Mouse (Mus musculus) layer of hippocampus, adult 9-10 months (tissue): Measurements from ENCODE around the gene Kcnd2.
A peak's percentile ranks its signal among the peaks of the same experiment; 100 is the strongest.

Experiments used
- DNase-seq: peaks from one replicate; pipeline ENCODE4 v3.0.0; 2022; ENCODE audit warnings: low spot score

The Kcnd2 gene

GRCm38 (mm10) chr6:21424202-21424785 lies 209.0 kb downstream of the Kcnd2 start:
- peak; percentile 71 for DNase-seq

- no peak for DNase-seq
Measured at GRCm38 (mm10) chr6:21431120-21431519, 215.8 kb downstream of the Kcnd2 start.

- DNase-seq, result no peak
Measured at GRCm38 (mm10) chr6:21464719-21465118, 249.4 kb downstream of the Kcnd2 start.

GRCm38 (mm10) chr6:21471891-21472544 lies 256.7 kb downstream of the Kcnd2 start:
- peak; percentile 17 for DNase-seq

GRCm38 (mm10) chr6:21482714-21483113 lies 267.4 kb downstream of the Kcnd2 start:
- DNase-seq, result no peak

- no peak for DNase-seq
Measured at GRCm38 (mm10) chr6:21488536-21488935, 273.2 kb downstream of the Kcnd2 start.

DNA sequence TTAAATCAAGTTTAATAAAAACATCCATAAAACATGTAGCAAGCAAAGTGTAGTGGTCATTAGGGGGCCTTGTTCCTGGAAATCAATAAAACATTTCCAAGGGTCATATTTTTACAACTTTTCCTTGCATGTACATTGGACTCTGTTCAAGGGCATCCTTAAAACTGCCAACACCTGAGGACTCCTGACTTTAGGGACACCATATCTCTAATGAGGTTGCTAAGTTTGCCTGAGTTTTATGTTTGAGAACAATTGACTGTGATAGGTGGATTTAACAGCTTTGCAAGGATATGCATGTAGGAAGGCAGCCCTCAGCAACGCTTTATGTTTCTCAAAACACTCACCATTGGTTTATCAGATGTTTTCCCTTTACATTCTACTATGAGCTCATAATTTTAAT lies 287.6 kb downstream of the Kcnd2 start:
- no peak for DNase-seq

GRCm38 (mm10) chr6:21510621-21511239 lies 295.4 kb downstream of the Kcnd2 start:
- no peak for DNase-seq

GRCm38 (mm10) chr6:21520351-21520750 lies 305.0 kb downstream of the Kcnd2 start:
- DNase-seq, result no peak

DNA sequence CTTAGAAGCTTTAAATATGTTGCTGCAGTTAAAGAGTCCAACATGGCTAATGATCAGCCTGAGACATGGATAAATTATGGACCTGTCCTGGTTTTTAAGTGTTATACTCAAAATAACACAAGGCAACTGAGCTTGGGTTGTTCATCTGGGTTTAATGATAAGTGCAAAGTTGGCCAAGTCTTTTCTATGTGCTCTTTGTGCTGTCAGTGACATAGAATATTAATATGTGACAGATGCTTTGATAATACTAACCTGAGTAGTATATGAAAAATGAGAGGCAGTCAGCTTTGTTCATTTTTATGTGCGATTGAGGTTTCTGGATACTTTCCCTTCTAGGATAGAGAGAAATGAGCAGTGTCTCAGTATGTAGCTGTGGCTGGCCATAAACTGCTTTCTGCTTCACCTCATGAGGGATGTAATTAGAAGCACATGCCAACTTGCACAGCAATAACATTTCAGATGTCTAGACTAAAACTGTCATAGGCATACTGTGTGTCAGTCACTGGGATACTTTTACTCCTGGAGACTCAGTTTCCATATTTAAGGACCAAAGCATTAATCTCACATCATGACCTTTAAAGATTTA lies 312.3 kb downstream of the Kcnd2 start:
- DNase-seq, result no peak

GRCm38 (mm10) chr6:21534009-21534408 lies 318.7 kb downstream of the Kcnd2 start:
- DNase-seq, result no peak

DNA sequence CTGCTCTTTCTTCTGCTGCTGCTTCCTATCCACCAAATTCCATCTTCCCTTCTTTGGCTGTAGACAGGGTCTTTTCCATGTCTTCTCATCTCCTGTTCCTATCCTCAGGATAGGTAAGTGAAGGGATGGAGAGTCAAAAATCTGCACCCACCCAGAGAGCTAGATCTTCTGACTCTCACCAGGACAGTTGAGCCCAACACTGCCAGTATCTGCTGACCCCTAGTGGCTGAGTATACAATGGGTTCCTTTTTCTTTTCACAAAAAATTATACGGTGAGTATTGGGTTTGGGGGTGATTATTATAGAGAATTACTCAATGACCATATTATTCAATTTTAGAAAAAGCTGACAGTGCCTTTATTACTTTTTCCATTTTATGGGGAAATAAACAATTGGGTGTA lies 319.5 kb downstream of the Kcnd2 start:
- no peak for DNase-seq

- no peak for DNase-seq
Measured at GRCm38 (mm10) chr6:21551501-21551900, 336.2 kb downstream of the Kcnd2 start.

- no peak for DNase-seq
Measured at GRCm38 (mm10) chr6:21570964-21571363, 355.7 kb downstream of the Kcnd2 start.

GRCm38 (mm10) chr6:21590156-21590555 lies 374.9 kb downstream of the Kcnd2 start:
- no peak for DNase-seq

- DNase-seq, result no peak
Measured at GRCm38 (mm10) chr6:21597424-21597823, 382.1 kb downstream of the Kcnd2 start.

GRCm38 (mm10) chr6:21609381-21610059 lies 394.2 kb downstream of the Kcnd2 start:
- no peak for DNase-seq

- DNase-seq, result no peak
Measured at GRCm38 (mm10) chr6:21629989-21630388, 414.7 kb downstream of the Kcnd2 start.

DNA sequence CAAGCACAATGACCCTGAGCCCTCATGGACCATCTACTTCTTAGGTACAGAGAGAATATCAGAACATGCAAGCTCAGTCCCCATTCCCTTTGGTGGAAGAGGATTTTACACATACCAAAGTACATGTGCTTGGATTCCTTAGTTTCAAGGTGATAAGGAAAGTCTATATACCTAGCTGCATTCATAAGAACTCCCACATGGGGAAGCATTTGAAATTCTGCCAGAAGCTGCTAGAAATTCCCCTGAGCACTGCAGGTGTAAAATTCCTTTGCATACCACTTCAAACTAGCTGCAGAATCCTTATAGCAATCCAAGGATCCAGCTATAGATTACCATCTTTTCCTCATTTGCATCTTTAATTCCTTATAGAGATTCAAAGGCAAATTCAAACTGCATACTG lies 440.4 kb downstream of the Kcnd2 start:
- no peak for DNase-seq

DNA sequence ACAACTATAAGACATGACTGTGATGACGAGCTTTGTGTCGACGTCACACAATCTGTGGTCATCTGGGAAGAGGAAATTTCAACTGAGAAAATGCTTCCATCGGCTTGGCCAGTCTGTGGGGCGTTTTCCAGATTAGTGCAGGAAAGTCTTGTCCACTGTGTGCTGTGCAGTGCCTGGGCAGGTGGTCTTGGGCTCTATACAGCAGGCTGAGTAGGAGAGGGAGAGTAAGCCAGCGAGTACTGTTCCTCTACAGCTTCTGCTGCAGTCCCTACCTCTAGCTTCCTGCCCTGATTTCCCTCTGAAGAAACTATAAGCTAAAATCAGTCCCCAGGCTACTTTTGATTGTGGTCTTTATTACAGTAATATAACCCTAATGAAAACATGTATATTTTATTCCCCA lies 448.8 kb downstream of the Kcnd2 start:
- DNase-seq, result no peak

DNA sequence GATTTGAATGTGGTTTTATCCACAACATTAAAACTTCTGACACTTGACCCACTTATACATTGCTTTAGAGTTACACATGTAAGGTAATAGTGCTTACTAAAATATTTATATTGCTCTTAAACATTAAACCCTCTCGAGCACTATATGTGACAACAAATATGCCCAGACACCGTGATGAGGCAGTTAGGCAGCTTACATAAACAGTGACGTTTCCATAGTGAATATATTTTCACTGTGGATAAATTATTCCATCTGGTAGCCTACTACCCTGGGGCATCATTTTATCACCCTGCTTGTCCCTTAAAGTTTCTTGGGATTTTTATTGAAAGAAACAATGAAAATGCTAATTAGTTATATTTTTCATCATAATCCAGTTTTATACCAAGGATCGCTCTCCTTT lies 449.3 kb downstream of the Kcnd2 start:
- no peak for DNase-seq

DNA sequence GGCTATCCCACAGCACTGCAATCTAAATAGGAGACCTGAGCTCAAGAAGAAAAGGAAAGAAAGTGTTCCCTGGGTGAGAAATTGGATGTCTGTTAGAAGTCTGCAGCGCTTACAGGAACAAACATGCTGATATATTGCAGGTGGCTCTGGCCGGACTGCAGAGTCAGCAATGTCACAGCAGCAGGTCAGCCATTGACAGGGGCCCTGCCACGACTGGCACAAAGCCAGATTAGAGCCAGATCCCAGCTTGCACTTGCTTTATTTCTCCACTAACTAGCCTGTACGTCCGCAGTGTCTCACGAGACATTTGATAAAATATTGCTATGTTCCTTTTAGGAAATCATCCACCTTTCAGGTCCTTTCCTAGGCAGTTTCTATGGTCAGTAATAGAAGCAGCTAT lies 468.9 kb downstream of the Kcnd2 start:
- DNase-seq, result no peak

GRCm38 (mm10) chr6:21686388-21686787 lies 471.1 kb downstream of the Kcnd2 start:
- no peak for DNase-seq
